Mouse (Mus musculus): Measurements from ENCODE around the gene Rgp1. TPM values are rescaled to one million over a fixed set of nuclear protein-coding genes. Genes with fewer than 3 reads are reported as not detected.

The Rgp1 gene
- polyA plus RNA-seq, 1 experiment from 2014 or later, result 21.1 TPM

GRCm38 (mm10) chr4:43634621-43635374, 56.3 kb downstream of the Rgp1 start:
- no peak for DNase-seq (ENCODE audit: low spot score)

- DNase-seq (ENCODE audit: low spot score), result no peak
Observed at GRCm38 (mm10) chr4:43636751-43637150, 58.2 kb downstream of the Rgp1 start.

Small RNA genes lying within 50 kb of the gene (microRNA-seq; reads per million reads assigned to microRNA genes)
- not detected for gene Gm25262 (ENCODE audit: borderline number of aligned reads)

Other genes starting within 250 kb of the Rgp1 start
- 0.48 and 0.69 TPM in 2 replicates for gene Rusc2, start 196.7 kb upstream of the Rgp1 start, polyA plus RNA-seq (2015; fragmentation: Nextera tagmentation; extraction: Ambion mirVana)
- gene Fam166b, start 149.6 kb upstream of the Rgp1 start, polyA plus RNA-seq (2015; fragmentation: Nextera tagmentation; extraction: Ambion mirVana), result 0.14 and 0.19 TPM in 2 replicates
- gene Tesk1, start 136.8 kb upstream of the Rgp1 start, polyA plus RNA-seq (2015; fragmentation: Nextera tagmentation; extraction: Ambion mirVana), result 2.1 and 2.8 TPM in 2 replicates
- gene Cd72, start 124.1 kb upstream of the Rgp1 start, polyA plus RNA-seq (2015; fragmentation: Nextera tagmentation; extraction: Ambion mirVana), result 6.4 and 6.6 TPM in 2 replicates
- gene Sit1, start 95.0 kb upstream of the Rgp1 start, polyA plus RNA-seq (2015; fragmentation: Nextera tagmentation; extraction: Ambion mirVana), result 138 and 168 TPM in 2 replicates
- 85.1 and 92.8 TPM in 2 replicates for gene Ccdc107, start 85.8 kb upstream of the Rgp1 start, polyA plus RNA-seq (2015; fragmentation: Nextera tagmentation; extraction: Ambion mirVana)
- gene Arhgef39, start 79.0 kb upstream of the Rgp1 start, polyA plus RNA-seq (2015; fragmentation: Nextera tagmentation; extraction: Ambion mirVana), result 35.5 and 37.1 TPM in 2 replicates
- 1.6 TPM in 2 replicates for gene Car9, start 71.7 kb upstream of the Rgp1 start, polyA plus RNA-seq (2015; fragmentation: Nextera tagmentation; extraction: Ambion mirVana)
- gene Tpm2, start 55.0 kb upstream of the Rgp1 start, polyA plus RNA-seq (2015; fragmentation: Nextera tagmentation; extraction: Ambion mirVana), result 28.1 and 34.2 TPM in 2 replicates
- gene Creb3, start 16.4 kb upstream of the Rgp1 start, polyA plus RNA-seq (2015; fragmentation: Nextera tagmentation; extraction: Ambion mirVana), result 51.7 and 61.2 TPM in 2 replicates
- 80.7 and 87.0 TPM in 2 replicates for gene Tln1, start 16.0 kb upstream of the Rgp1 start, polyA plus RNA-seq (2015; fragmentation: Nextera tagmentation; extraction: Ambion mirVana)
- 26.9 and 29.3 TPM in 2 replicates for gene Gba2, start 158 bp downstream of the Rgp1 start, polyA plus RNA-seq (2015; fragmentation: Nextera tagmentation; extraction: Ambion mirVana)
- gene Msmp, start 5.8 kb downstream of the Rgp1 start, polyA plus RNA-seq (2015; fragmentation: Nextera tagmentation; extraction: Ambion mirVana), result 0.23 TPM in 1 of 2 replicates, not detected in the other
- gene Npr2, start 53.2 kb downstream of the Rgp1 start, polyA plus RNA-seq (2015; fragmentation: Nextera tagmentation; extraction: Ambion mirVana), result 0.75 and 0.91 TPM in 2 replicates
- 0.14 and 0.66 TPM in 2 replicates for gene Spag8, start 74.9 kb downstream of the Rgp1 start, polyA plus RNA-seq (2015; fragmentation: Nextera tagmentation; extraction: Ambion mirVana)
- 74.1 and 74.7 TPM in 2 replicates for gene Hint2, start 77.8 kb downstream of the Rgp1 start, polyA plus RNA-seq (2015; fragmentation: Nextera tagmentation; extraction: Ambion mirVana)
- 0.76 and 1.1 TPM in 2 replicates for gene Tmem8b, start 90.3 kb downstream of the Rgp1 start, polyA plus RNA-seq (2015; fragmentation: Nextera tagmentation; extraction: Ambion mirVana)
- gene Fam221b, start 90.4 kb downstream of the Rgp1 start, polyA plus RNA-seq (2015; fragmentation: Nextera tagmentation; extraction: Ambion mirVana), result 3.2 and 3.3 TPM in 2 replicates
- gene Olfr70, start 122.1 kb downstream of the Rgp1 start, polyA plus RNA-seq (2015; fragmentation: Nextera tagmentation; extraction: Ambion mirVana), result not detected in 2 replicates
- not detected in 2 replicates for gene Olfr71, start 131.5 kb downstream of the Rgp1 start, polyA plus RNA-seq (2015; fragmentation: Nextera tagmentation; extraction: Ambion mirVana)
- 1.1 and 1.5 TPM in 2 replicates for gene Hrct1, start 148.5 kb downstream of the Rgp1 start, polyA plus RNA-seq (2015; fragmentation: Nextera tagmentation; extraction: Ambion mirVana)
- gene Spaar, start 151.3 kb downstream of the Rgp1 start, polyA plus RNA-seq (2015; fragmentation: Nextera tagmentation; extraction: Ambion mirVana), result 0.28 and 0.43 TPM in 2 replicates
- gene Olfr159, start 192.3 kb downstream of the Rgp1 start, polyA plus RNA-seq (2015; fragmentation: Nextera tagmentation; extraction: Ambion mirVana), result not detected in 2 replicates
- not detected in 2 replicates for gene Olfr156, start 245.2 kb downstream of the Rgp1 start, polyA plus RNA-seq (2015; fragmentation: Nextera tagmentation; extraction: Ambion mirVana)

Measured in thymus, postnatal 0 days (tissue).